Mouse (Mus musculus) limb, embryonic 15.5 days (tissue): ENCODE results near the gene Sap30l. TPM values are rescaled to one million over a fixed set of nuclear protein-coding genes. Genes with fewer than 3 reads are reported as not detected.

Experiments used
- ATAC-seq: fragments of 200-750 bp; cut with Nextera tagmentation; 2 replicates; pipeline ENCODE4 v1.8.0; 2017; ENCODE audit warnings: low read depth, moderate TSS enrichment; ENCODE audit not compliant: insufficient number of reproducible peaks, low FRiP score, low TSS enrichment
- H3K27ac ChIP-seq: fragments of 300-500 bp; sonication (generic); 2 replicates; pipeline ENCODE4 v1.5.1; 2015; ENCODE audit warnings: moderate library complexity, mild to moderate bottlenecking, inconsistent platforms
- H3K27me3 ChIP-seq: fragments of 300-500 bp; sonication (generic); 2 replicates; pipeline ENCODE4 v1.6.1; 2015; ENCODE audit warnings: inconsistent platforms
- H3K36me3 ChIP-seq: fragments of 300-500 bp; sonication (generic); 2 replicates; pipeline ENCODE4 v1.6.1; 2015; ENCODE audit warnings: inconsistent platforms
- H3K4me1 ChIP-seq: fragments of 300-500 bp; sonication (generic); 2 replicates; pipeline ENCODE4 v1.6.1; 2015; ENCODE audit warnings: inconsistent platforms
- H3K4me2 ChIP-seq: fragments of 300-500 bp; sonication (generic); 2 replicates; pipeline ENCODE4 v1.6.1; 2015; ENCODE audit warnings: mild to moderate bottlenecking, inconsistent platforms
- H3K4me3 ChIP-seq: fragments of 300-500 bp; sonication (generic); 2 replicates; pipeline ENCODE4 v1.5.1; 2015; ENCODE audit warnings: mild to moderate bottlenecking, inconsistent platforms
- H3K9ac ChIP-seq: fragments of 300-500 bp; sonication (generic); 2 replicates; pipeline ENCODE4 v1.6.1; 2015; ENCODE audit warnings: inconsistent platforms
- H3K9me3 ChIP-seq: fragments of 300-500 bp; sonication (generic); 2 replicates; pipeline ENCODE4 v1.6.1; 2016; ENCODE audit warnings: inconsistent platforms
- WGBS: fragments of 180-500 bp; shearing (Covaris S2); methylation state at CpG from one replicate; pipeline ENCODE4 v1.1.7; 2015; 5-methylcytosine and 5-hydroxymethylcytosine counted together
- polyA plus RNA-seq: library from polyadenylated mRNA; unstranded; fragments of >200 nt; fragmentation: Nextera tagmentation; extraction: Ambion mirVana; gene quantifications from 2 replicates; pipeline ENCODE4 v1.2.1, GENCODE M21; 2015

Sap30l gene
- polyA plus RNA-seq, 1 experiment from 2014 or later = 13.1 TPM

GRCm38 (mm10) chr11:57775868-57776267, 25.6 kb upstream of the Sap30l start:
- WGBS = 65% methylated on average over 6 of the region's 6 CpGs
- Histone ChIP-seq H3K9me3 (no peaks in the 10 kb centered on the region), H3K4me2 (no peak overlapping the region), H3K27me3 (no peaks in the 10 kb centered on the region), H3K4me1 (peaks cover 21% of the 10 kb centered on the region), H3K27ac (no peak overlapping the region), H3K4me3 (no peak overlapping the region), H3K9ac (no peak overlapping the region), H3K36me3 (peaks cover 14% of the 10 kb centered on the region)
- ATAC-seq = no peak

- Histone ChIP-seq H3K4me3 (no peak overlapping the region), H3K27ac (no peak overlapping the region), H3K9me3 (no peaks in the 10 kb centered on the region), H3K4me1 (peaks cover 21% of the 10 kb centered on the region), H3K4me2 (no peak overlapping the region), H3K36me3 (peaks cover 16% of the 10 kb centered on the region), H3K27me3 (no peaks in the 10 kb centered on the region), H3K9ac (no peak overlapping the region)
- ATAC-seq = no peak
- whole genome bisulfite sequencing = 81% methylated on average over 3 of the region's 3 CpGs
Measured at GRCm38 (mm10) chr11:57776546-57776945, 24.9 kb upstream of the Sap30l start.

GRCm38 (mm10) chr11:57778349-57778748, 23.1 kb upstream of the Sap30l start:
- Histone ChIP-seq H3K9me3 (no peaks in the 10 kb centered on the region), H3K27me3 (no peaks in the 10 kb centered on the region), H3K9ac (no peak overlapping the region), H3K4me2 (no peak overlapping the region), H3K4me1 (peaks cover 18% of the 10 kb centered on the region), H3K36me3 (peaks cover 9% of the 10 kb centered on the region), H3K4me3 (no peak overlapping the region), H3K27ac (no peak overlapping the region)
- ATAC-seq = no peak
- WGBS = 20% methylated on average over 5 of the region's 5 CpGs

- H3K9ac ChIP-seq = no peak overlapping the region
- H3K9me3 ChIP-seq = no peaks in the 10 kb centered on the region
- no peak overlapping the region for H3K27ac ChIP-seq
- H3K4me1 ChIP-seq = peaks cover 15% of the 10 kb centered on the region
- no peak overlapping the region for H3K4me3 ChIP-seq
- no peaks in the 10 kb centered on the region for H3K27me3 ChIP-seq
- WGBS = 29% methylated on average over 14 of the region's 14 CpGs
- no peak overlapping the region for H3K4me2 ChIP-seq
- H3K36me3 ChIP-seq = peaks cover 22% of the 10 kb centered on the region
- no peak for ATAC-seq
Measured at GRCm38 (mm10) chr11:57779824-57780223, 21.6 kb upstream of the Sap30l start.

GRCm38 (mm10) chr11:57786616-57787418, 14.6 kb upstream of the Sap30l start:
- Histone ChIP-seq H3K27me3 (no peaks in the 10 kb centered on the region), H3K4me2 (no peak overlapping the region), H3K36me3 (peaks cover 22% of the 10 kb centered on the region), H3K4me1 (peaks cover 10% of the 10 kb centered on the region; the same call in 1 of the 2 replicates), H3K9ac (no peak overlapping the region), H3K4me3 (no peak overlapping the region), H3K27ac (peak overlapping the region; percentile 62), H3K9me3 (no peaks in the 10 kb centered on the region)
- ATAC-seq = no peak
- WGBS = 45% methylated on average over 18 of the region's 18 CpGs

- no peak for ATAC-seq
- Histone ChIP-seq H3K27ac (no peak overlapping the region), H3K36me3 (peaks cover 20% of the 10 kb centered on the region; the same call in 1 of the 2 replicates), H3K27me3 (no peaks in the 10 kb centered on the region), H3K9ac (no peak overlapping the region), H3K9me3 (no peaks in the 10 kb centered on the region), H3K4me1 (peaks cover 10% of the 10 kb centered on the region; the same call in 1 of the 2 replicates), H3K4me3 (no peak overlapping the region), H3K4me2 (no peak overlapping the region)
- 39% methylated on average over 3 of the region's 3 CpGs for WGBS
Measured at GRCm38 (mm10) chr11:57787913-57788312, 13.5 kb upstream of the Sap30l start.

GRCm38 (mm10) chr11:57790866-57791535, 10.4 kb upstream of the Sap30l start:
- Histone ChIP-seq H3K4me1 (peaks cover 10% of the 10 kb centered on the region; the same call in 1 of the 2 replicates), H3K9me3 (no peaks in the 10 kb centered on the region), H3K27ac (no peak overlapping the region), H3K27me3 (no peaks in the 10 kb centered on the region), H3K4me3 (no peak overlapping the region), H3K36me3 (no peaks in the 10 kb centered on the region), H3K9ac (no peak overlapping the region), H3K4me2 (no peak overlapping the region)
- WGBS = 34% methylated on average over 21 of the region's 21 CpGs
- ATAC-seq = no peak

GRCm38 (mm10) chr11:57795086-57795485, 6.4 kb upstream of the Sap30l start:
- Histone ChIP-seq H3K4me3 (no peak overlapping the region), H3K27ac (no peak overlapping the region), H3K27me3 (no peaks in the 10 kb centered on the region), H3K9me3 (no peaks in the 10 kb centered on the region), H3K36me3 (no peaks in the 10 kb centered on the region), H3K4me1 (0 out of 2 replicates have a peak, but pooled peaks cover 2% of the 10 kb centered on the region), H3K4me2 (no peak overlapping the region), H3K9ac (no peak overlapping the region)
- WGBS = 33% methylated on average over 6 of the region's 6 CpGs
- no peak for ATAC-seq

- H3K9ac ChIP-seq = no peak overlapping the region
- WGBS = 87% methylated on average over 8 of the region's 9 CpGs
Measured at GRCm38 (mm10) chr11:57797828-57798227, 3.6 kb upstream of the Sap30l start.

GRCm38 (mm10) chr11:57799456-57799855, 2.0 kb upstream of the Sap30l start:
- Histone ChIP-seq H3K36me3 (no peaks in the 10 kb centered on the region), H3K9ac (no peak overlapping the region), H3K4me2 (no peak overlapping the region), H3K27ac (no peak overlapping the region), H3K9me3 (no peaks in the 10 kb centered on the region), H3K4me1 (peaks cover 28% of the 10 kb centered on the region), H3K27me3 (no peaks in the 10 kb centered on the region), H3K4me3 (no peak overlapping the region)
- 84% methylated on average over 10 of the region's 10 CpGs for WGBS
- no peak for ATAC-seq

More at GRCm38 (mm10) chr11:57797828-57798227, 3.6 kb upstream of the Sap30l start:
- no peak overlapping the region for H3K27ac ChIP-seq
- ATAC-seq = no peak
- H3K9me3 ChIP-seq = no peaks in the 10 kb centered on the region
- H3K4me3 ChIP-seq = no peak overlapping the region
- no peak overlapping the region for H3K4me2 ChIP-seq
- peaks cover 19% of the 10 kb centered on the region for H3K4me1 ChIP-seq
- no peaks in the 10 kb centered on the region for H3K27me3 ChIP-seq
- H3K36me3 ChIP-seq = no peaks in the 10 kb centered on the region

- ATAC-seq = no peak
- H3K27ac ChIP-seq = peak overlapping the region; percentile 82
- 12% methylated on average over 22 of the region's 22 CpGs for WGBS
Measured at GRCm38 (mm10) chr11:57800266-57800951, 1.0 kb upstream of the Sap30l start.

More at GRCm38 (mm10) chr11:57800266-57800951, 1.0 kb upstream of the Sap30l start:
- H3K9me3 ChIP-seq = no peaks in the 10 kb centered on the region
- no peaks in the 10 kb centered on the region for H3K36me3 ChIP-seq
- H3K4me3 ChIP-seq = peak overlapping the region; percentile 96
- H3K9ac ChIP-seq = peak overlapping the region; percentile 64
- H3K27me3 ChIP-seq = no peaks in the 10 kb centered on the region
- peak overlapping the region; percentile 90 for H3K4me2 ChIP-seq
- peaks cover 28% of the 10 kb centered on the region for H3K4me1 ChIP-seq
